Mouse (Mus musculus) erythroblast, embryonic 14.5 days (primary cell): ENCODE measurements around the gene Asxl1. TPM values are rescaled to one million over a fixed set of nuclear protein-coding genes. Genes with fewer than 3 reads are reported as not detected.

ENCODE experiments used
- H3K27me3 ChIP-seq: 2 replicates; pipeline ENCODE4 v1.6.1; 2012; ENCODE audit warnings: inconsistent platforms; ENCODE audit not compliant: control insufficient read depth
- H3K36me3 ChIP-seq: 2 replicates; pipeline ENCODE4 v1.6.1; 2012; ENCODE audit warnings: mild to moderate bottlenecking, inconsistent platforms; ENCODE audit not compliant: control insufficient read depth
- H3K4me1 ChIP-seq: 2 replicates; pipeline ENCODE4 v1.6.1; 2012; ENCODE audit warnings: inconsistent platforms; ENCODE audit not compliant: control insufficient read depth
- H3K4me3 ChIP-seq: replicated peaks from 2 replicates; pipeline ENCODE3; 2012; ENCODE audit warnings: moderate library complexity, mild to moderate bottlenecking, inconsistent platforms
- H3K9me3 ChIP-seq: 2 replicates; pipeline ENCODE4 v1.6.1; 2012; ENCODE audit warnings: low read length, inconsistent platforms, mixed read lengths; ENCODE audit not compliant: control insufficient read depth
- GATA1 ChIP-seq: IDR thresholded peaks from 2 replicates; pipeline ENCODE4 v1.6.1; 2012; ENCODE audit warnings: low read length, inconsistent platforms, mixed read lengths
- TAL1 ChIP-seq: IDR thresholded peaks from 3 replicates; pipeline ENCODE4 v1.6.1; 2012; ENCODE audit warnings: low read length, inconsistent platforms, mixed read lengths
- polyA plus RNA-seq: library from polyadenylated mRNA; stranded (reverse); fragments of >175 nt; gene quantifications from 2 replicates; pipeline ENCODE4 v1.2.3, GENCODE M21; 2012

Gene Asxl1
- polyA plus RNA-seq, 1 experiment: 0.97 TPM

DNA sequence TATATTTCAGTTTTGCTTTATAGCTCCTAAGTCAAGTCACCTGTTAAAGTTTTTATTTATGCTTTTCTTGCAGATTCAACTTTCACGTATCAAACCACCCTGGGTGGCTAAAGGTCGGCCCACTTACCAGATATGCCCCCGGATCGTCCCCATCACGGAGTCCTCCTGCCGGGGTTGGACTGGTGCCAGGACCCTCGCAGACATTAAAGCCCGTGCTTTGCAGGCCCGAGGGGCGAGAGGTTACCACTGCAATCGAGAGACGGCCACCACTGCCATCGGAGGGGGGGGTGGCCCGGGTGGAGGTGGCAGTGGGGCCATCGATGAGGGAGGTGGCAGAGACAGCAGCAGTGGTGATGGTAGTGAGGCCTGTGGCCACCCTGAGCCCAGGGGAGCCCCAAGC is 53.5 kb downstream of the Asxl1 start:
- Histone ChIP-seq H3K36me3 (peaks cover 90% of the 10 kb centered on the region), H3K4me3 (no peak overlapping the region), H3K9me3 (peaks cover 5% of the 10 kb centered on the region), H3K27me3 (no peaks in the 10 kb centered on the region), H3K4me1 (no peaks in the 10 kb centered on the region)
- TF ChIP-seq TAL1 (no peak), GATA1 (no peak)

DNA sequence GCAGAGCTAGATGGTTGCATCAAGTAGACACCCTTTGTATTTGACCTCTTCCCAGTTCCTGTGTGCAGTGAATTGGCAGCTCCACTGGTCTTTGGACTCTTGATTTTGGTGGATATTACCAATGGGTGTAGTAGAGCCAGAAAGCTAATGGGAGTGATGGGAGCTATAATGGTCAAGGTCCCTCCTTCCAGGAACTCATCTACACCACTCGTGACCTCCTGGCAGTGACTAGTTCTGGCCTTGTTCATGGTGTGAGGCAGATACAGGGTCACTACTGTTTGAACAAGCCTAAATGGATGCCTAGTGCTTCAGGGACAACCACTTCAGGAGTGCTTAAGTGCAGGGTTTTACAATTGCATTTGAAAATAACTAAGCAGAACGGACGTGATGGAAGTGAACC is 58.4 kb downstream of the Asxl1 start:
- TF ChIP-seq GATA1 (no peak), TAL1 (no peak)
- Histone ChIP-seq H3K4me1 (peaks cover 1% of the 10 kb centered on the region; the same call in 1 of the 2 replicates), H3K9me3 (no peaks in the 10 kb centered on the region), H3K4me3 (no peak overlapping the region), H3K36me3 (peaks cover 81% of the 10 kb centered on the region), H3K27me3 (no peaks in the 10 kb centered on the region)

- no peaks in the 10 kb centered on the region for H3K9me3 ChIP-seq
- peaks cover 81% of the 10 kb centered on the region for H3K36me3 ChIP-seq
- H3K27me3 ChIP-seq: no peaks in the 10 kb centered on the region
- H3K4me1 ChIP-seq: peaks cover 1% of the 10 kb centered on the region; the same call in 1 of the 2 replicates
- no peak overlapping the region for H3K4me3 ChIP-seq
- no peak for TF ChIP-seq TAL1
- TF ChIP-seq GATA1: no peak
Measured at GRCm38 (mm10) chr2:153404882-153405281, 59.3 kb downstream of the Asxl1 start.

GRCm38 (mm10) chr2:153406882-153407281 is 61.3 kb downstream of the Asxl1 start:
- Histone ChIP-seq H3K27me3 (no peaks in the 10 kb centered on the region), H3K9me3 (no peaks in the 10 kb centered on the region), H3K36me3 (peaks cover 81% of the 10 kb centered on the region), H3K4me1 (peaks cover 1% of the 10 kb centered on the region; the same call in 1 of the 2 replicates), H3K4me3 (no peak overlapping the region)
- TF ChIP-seq TAL1 (no peak), GATA1 (no peak)

GRCm38 (mm10) chr2:153408971-153409370 is 63.3 kb downstream of the Asxl1 start:
- Histone ChIP-seq H3K36me3 (peaks cover 89% of the 10 kb centered on the region), H3K27me3 (no peaks in the 10 kb centered on the region), H3K9me3 (no peaks in the 10 kb centered on the region), H3K4me1 (peaks cover 1% of the 10 kb centered on the region; the same call in 1 of the 2 replicates), H3K4me3 (no peak overlapping the region)
- no peak for TF ChIP-seq GATA1
- no peak for TF ChIP-seq TAL1

GRCm38 (mm10) chr2:153411557-153411956 is 65.9 kb downstream of the Asxl1 start:
- no peak for TF ChIP-seq TAL1
- TF ChIP-seq GATA1: no peak
- Histone ChIP-seq H3K4me1 (peaks cover 1% of the 10 kb centered on the region; the same call in 1 of the 2 replicates), H3K4me3 (no peak overlapping the region), H3K9me3 (no peaks in the 10 kb centered on the region), H3K36me3 (peaks cover 95% of the 10 kb centered on the region), H3K27me3 (no peaks in the 10 kb centered on the region)

DNA sequence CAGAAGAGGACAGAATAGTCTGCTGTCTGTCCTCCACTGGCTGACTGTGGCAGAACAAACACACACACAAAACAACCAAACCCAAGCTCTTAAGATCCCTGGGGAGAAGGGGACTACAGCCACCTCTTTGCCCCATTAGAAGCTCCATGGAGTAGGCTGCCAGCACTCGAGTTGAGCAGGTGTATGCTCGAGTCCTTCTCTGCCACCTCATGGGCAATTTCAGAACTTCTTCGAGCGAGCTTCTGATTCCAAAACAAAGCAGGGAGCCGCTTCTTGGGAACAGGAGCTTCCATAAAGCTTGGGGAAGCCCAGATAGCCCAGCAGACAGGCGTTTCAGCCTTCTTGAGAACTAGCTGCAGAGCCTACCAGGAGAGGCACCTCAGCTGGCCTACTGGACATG is 66.9 kb downstream of the Asxl1 start:
- H3K36me3 ChIP-seq: peaks cover 96% of the 10 kb centered on the region

DNA sequence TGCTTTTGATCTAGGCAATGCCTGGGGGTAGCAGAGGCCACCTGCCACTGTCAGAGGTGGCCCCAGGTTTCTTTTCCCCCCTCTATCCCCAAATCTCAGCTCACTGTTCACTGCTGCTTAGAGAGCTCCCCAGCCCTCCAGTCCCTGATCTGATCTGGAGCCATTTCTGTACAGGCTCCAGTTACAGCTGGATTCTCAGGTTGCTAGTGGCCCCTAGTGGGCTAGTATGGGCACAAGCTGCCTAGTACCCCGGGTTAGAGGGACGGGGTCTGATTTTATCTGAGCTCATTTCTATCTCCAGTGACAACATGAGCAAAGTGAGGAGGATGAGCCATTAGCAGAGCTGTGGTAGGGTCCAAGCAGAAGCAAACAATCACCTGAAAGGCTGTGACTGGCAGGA is 69.0 kb downstream of the Asxl1 start:
- Histone ChIP-seq H3K9me3 (no peaks in the 10 kb centered on the region), H3K4me3 (no peak overlapping the region), H3K27me3 (no peaks in the 10 kb centered on the region), H3K4me1 (no peaks in the 10 kb centered on the region), H3K36me3 (peaks cover 98% of the 10 kb centered on the region)
- TF ChIP-seq TAL1 (no peak), GATA1 (no peak)

More for the DNA sequence above, 66.9 kb downstream of the Asxl1 start:
- Histone ChIP-seq H3K27me3 (no peaks in the 10 kb centered on the region), H3K4me3 (no peak overlapping the region), H3K9me3 (no peaks in the 10 kb centered on the region), H3K4me1 (peaks cover 1% of the 10 kb centered on the region; the same call in 1 of the 2 replicates)
- no peak for TF ChIP-seq GATA1
- TF ChIP-seq TAL1: no peak

DNA sequence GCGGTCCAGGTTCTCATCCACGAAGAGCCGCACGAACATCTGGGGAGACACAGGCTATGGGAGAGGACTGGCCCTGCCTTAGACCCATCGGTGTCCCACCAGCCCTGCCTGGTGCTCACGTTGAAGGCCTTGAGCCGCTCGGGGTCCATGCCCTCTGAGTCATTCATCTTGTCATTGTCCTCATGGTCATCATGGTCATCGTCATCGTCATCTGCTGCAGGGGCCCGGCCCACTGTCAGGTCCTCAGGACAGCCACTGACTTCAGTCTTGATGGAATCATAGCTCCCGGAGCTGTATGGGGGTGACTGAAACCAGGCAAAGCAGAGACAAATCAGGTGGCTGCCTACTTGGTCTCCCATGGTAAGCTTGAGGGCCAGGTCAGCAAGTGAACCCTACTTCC is 72.2 kb downstream of the Asxl1 start:
- H3K36me3 ChIP-seq: peaks cover 90% of the 10 kb centered on the region
- H3K4me1 ChIP-seq: no peaks in the 10 kb centered on the region; the same call in 1 of the 2 replicates
- H3K27me3 ChIP-seq: no peaks in the 10 kb centered on the region
- no peak overlapping the region for H3K4me3 ChIP-seq
- no peaks in the 10 kb centered on the region for H3K9me3 ChIP-seq
- TF ChIP-seq TAL1 (no peak), GATA1 (no peak)

DNA sequence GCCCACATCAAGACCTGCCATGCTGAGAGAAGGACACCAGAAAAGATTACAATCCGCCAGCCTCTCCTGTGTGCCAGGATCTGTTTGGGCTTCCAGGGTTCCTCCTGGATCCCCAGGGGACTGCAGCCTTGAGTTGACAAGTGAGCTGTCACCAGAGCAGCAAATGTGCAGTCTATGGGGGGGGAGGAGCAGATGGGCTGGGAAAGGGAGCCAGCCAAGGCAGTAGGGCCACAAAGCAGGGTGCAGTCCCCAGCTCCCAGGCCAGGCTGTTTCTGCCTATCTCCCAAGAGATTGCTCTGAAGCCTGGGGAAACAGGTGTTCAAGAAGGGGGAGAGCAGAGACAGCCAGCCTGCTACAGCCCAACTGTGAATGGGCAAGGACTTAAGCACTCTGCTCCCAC is 72.8 kb downstream of the Asxl1 start:
- no peaks in the 10 kb centered on the region for H3K9me3 ChIP-seq
- TF ChIP-seq GATA1 (no peak), TAL1 (no peak)
- no peak overlapping the region for H3K4me3 ChIP-seq
- peaks cover 91% of the 10 kb centered on the region for H3K36me3 ChIP-seq
- no peaks in the 10 kb centered on the region for H3K27me3 ChIP-seq
- no peaks in the 10 kb centered on the region; the same call in 1 of the 2 replicates for H3K4me1 ChIP-seq
